Mouse (Mus musculus): ENCODE results near the gene Znrf1.

DNA sequence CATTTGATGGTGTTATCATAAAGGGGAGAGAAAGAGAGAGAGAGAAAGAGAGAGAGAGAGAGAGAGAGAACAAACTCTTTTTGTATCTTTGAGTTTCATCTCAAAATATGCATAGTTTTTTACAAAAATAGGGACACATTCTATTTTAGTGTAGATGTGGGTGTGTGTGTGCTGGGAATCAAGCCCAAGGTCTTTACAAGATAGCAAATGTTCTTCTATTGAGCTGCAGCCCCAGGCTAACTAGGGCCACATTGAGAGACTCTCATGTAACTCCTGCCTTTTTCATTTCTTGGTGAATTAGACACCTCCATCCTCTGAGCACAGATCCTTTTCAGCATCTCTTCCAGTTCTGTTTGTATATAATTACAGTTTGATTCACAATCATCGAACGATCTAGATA, 105.2 kb downstream of the Znrf1 start:
- TF ChIP-seq CTCF (IDR thresholded peaks at IDR 0.05; ENCODE audit: borderline replicate concordance, extremely low read depth, insufficient read depth, insufficient read length) (no peak), POLR2A (IDR thresholded peaks at IDR 0.05; ENCODE audit: borderline replicate concordance, extremely low read depth, insufficient read depth, insufficient read length, poor library complexity, severe bottlenecking) (no peak)

All from brain, embryonic 14.5 days (tissue).